Mouse (Mus musculus) liver, postnatal 0 days (tissue): ENCODE measurements at regions not wholly inside any gene's neighbourhood (a gene's known extent, or its start where the extent isn't known, plus 50 kb on each side); places are given as distances from the start of the nearest gene placed in this dataset.

Experiments used
- ATAC-seq: fragments of 200-750 bp; cut with Nextera tagmentation; 2 replicates; pipeline ENCODE4 v1.8.0; 2017; ENCODE audit warnings: mild to moderate bottlenecking, moderate library complexity
- DNase-seq: peaks from one replicate; pipeline ENCODE4 v3.0.0-alpha.2; 2016
- H3K27ac ChIP-seq: fragments of 300-500 bp; sonication (generic); 2 replicates; pipeline ENCODE4 v1.5.1; 2014; ENCODE audit warnings: antibody characterized with exemption, moderate library complexity, mild to moderate bottlenecking, low read depth
- H3K27me3 ChIP-seq: fragments of 300-500 bp; sonication (generic); 2 replicates; pipeline ENCODE4 v1.6.1; 2014; ENCODE audit warnings: low read length, control low read depth, mixed read lengths; ENCODE audit not compliant: insufficient read depth
- H3K36me3 ChIP-seq: fragments of 300-500 bp; sonication (generic); replicated peaks from 2 replicates; pipeline ENCODE4 v1.6.1; 2014; ENCODE audit warnings: mild to moderate bottlenecking, control low read depth, low read length, moderate library complexity, mixed read lengths; ENCODE audit not compliant: insufficient read depth
- H3K4me1 ChIP-seq: fragments of 300-500 bp; sonication (generic); 2 replicates; pipeline ENCODE4 v1.6.1; 2014; ENCODE audit warnings: antibody characterized with exemption, mild to moderate bottlenecking, control low read depth; ENCODE audit not compliant: insufficient read depth
- H3K4me2 ChIP-seq: fragments of 300-500 bp; sonication (generic); 2 replicates; pipeline ENCODE4 v1.6.1; 2014; ENCODE audit warnings: low read depth, mild to moderate bottlenecking, low read length, moderate library complexity, mixed read lengths
- H3K4me3 ChIP-seq: fragments of 300-500 bp; sonication (generic); 2 replicates; pipeline ENCODE4 v1.5.1; 2014; ENCODE audit warnings: low read depth, low read length
- H3K9ac ChIP-seq: fragments of 300-500 bp; sonication (generic); replicated peaks from 2 replicates; pipeline ENCODE4 v1.6.1; 2014; ENCODE audit warnings: mild to moderate bottlenecking, moderate library complexity
- H3K9me3 ChIP-seq: fragments of 300-500 bp; sonication (generic); 2 replicates; pipeline ENCODE4 v1.6.1; 2016; ENCODE audit warnings: mild to moderate bottlenecking, control low read depth, low read length, mixed read lengths
- CTCF ChIP-seq: sonication (generic); IDR thresholded peaks from 2 replicates; pipeline ENCODE4 v1.5.1; 2016; ENCODE audit warnings: antibody characterized with exemption, low read depth
- EP300 ChIP-seq: IDR thresholded peaks from 2 replicates; pipeline ENCODE4 v1.6.1; 2016; ENCODE audit warnings: antibody characterized with exemption, low read depth, mild to moderate bottlenecking
- WGBS: fragments of 180-500 bp; shearing (Covaris S2); extraction: QIAGEN DNeasy Blood & Tissue Kit; methylation state at CpG from one replicate; pipeline ENCODE4 v1.1.7; 2014; ENCODE audit not compliant: insufficient replicate concordance; 5-methylcytosine and 5-hydroxymethylcytosine counted together

DNA sequence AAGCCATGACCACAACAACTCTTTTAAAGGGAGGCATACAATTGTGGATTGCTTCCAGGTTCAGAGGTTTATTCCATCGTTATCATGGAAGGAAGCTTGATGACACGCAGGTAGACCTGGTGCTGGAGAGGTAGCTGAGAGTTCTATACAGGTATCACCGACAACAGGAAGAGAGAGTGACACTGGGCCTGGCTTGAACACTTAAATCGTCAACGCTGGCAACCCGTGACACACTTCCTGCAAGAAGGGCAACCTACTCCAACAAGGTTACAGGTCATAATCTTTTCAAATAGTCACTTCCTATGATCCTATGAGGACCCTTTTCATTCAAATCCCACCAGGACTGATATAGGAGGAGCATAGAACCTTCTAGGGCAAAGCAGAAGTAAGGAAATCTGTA lies 155.6 kb downstream of the Adamts15 start:
- H3K9ac ChIP-seq: no peak overlapping the region
- H3K27ac ChIP-seq: no peak overlapping the region
- no peak overlapping the region for H3K4me3 ChIP-seq
- no peak overlapping the region for H3K4me2 ChIP-seq
- no peak for DNase-seq
- TF ChIP-seq CTCF (no peak), EP300 (no peak)
- no peak for ATAC-seq
- H3K27me3 ChIP-seq: no peaks in the 10 kb centered on the region
- no peaks in the 10 kb centered on the region for H3K9me3 ChIP-seq
- WGBS: 76% methylated on average over 6 of the region's 6 CpGs
- no peaks in the 10 kb centered on the region for H3K4me1 ChIP-seq
- no peaks in the 10 kb centered on the region for H3K36me3 ChIP-seq

DNA sequence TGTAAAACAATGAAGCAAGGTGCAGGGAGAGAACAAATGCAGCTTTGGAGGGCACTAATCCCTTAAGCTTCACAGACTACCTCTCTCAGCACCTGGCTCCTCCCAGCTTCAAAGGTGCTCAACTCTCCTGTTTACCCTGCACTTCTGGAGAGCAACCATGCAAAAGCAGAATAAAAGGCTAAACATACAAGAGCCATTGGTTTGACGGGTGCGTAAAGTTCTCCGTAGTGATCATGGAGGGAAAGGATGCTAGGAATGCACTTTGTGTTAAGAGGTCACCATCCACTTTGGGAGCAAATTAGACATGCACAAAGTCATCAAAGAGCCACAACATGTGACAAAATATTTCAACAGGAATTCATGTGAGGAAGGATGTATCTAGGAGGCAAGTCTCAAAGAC lies 156.1 kb downstream of the Adamts15 start:
- Histone ChIP-seq H3K27me3 (no peaks in the 10 kb centered on the region), H3K4me2 (no peak overlapping the region), H3K36me3 (no peaks in the 10 kb centered on the region), H3K4me3 (no peak overlapping the region), H3K9ac (no peak overlapping the region), H3K9me3 (no peaks in the 10 kb centered on the region), H3K27ac (no peak overlapping the region), H3K4me1 (no peaks in the 10 kb centered on the region)
- ATAC-seq (no peak), DNase-seq (no peak)
- TF ChIP-seq CTCF: no peak
- TF ChIP-seq EP300: no peak
- 79% methylated on average over 3 of the region's 3 CpGs for WGBS

GRCm38 (mm10) chr9:30765017-30765569 lies 157.2 kb downstream of the Adamts15 start:
- no peaks in the 10 kb centered on the region for H3K4me1 ChIP-seq
- no peaks in the 10 kb centered on the region for H3K9me3 ChIP-seq
- no peaks in the 10 kb centered on the region for H3K27me3 ChIP-seq
- H3K4me2 ChIP-seq: no peak overlapping the region
- TF ChIP-seq EP300: no peak
- TF ChIP-seq CTCF: no peak
- H3K36me3 ChIP-seq: no peaks in the 10 kb centered on the region
- 64% methylated on average over 7 of the region's 7 CpGs for WGBS
- H3K4me3 ChIP-seq: no peak overlapping the region
- H3K27ac ChIP-seq: no peak overlapping the region
- H3K9ac ChIP-seq: no peak overlapping the region
- DNase-seq: no peak
- no peak for ATAC-seq

- H3K9ac ChIP-seq: no peak overlapping the region
- TF ChIP-seq CTCF: no peak
- TF ChIP-seq EP300: no peak
- no peak overlapping the region for H3K4me2 ChIP-seq
- no peak overlapping the region for H3K27ac ChIP-seq
- H3K4me3 ChIP-seq: no peak overlapping the region
- DNase-seq: no peak
- WGBS: 90% methylated on average over 1 of the region's 1 CpGs
- ATAC-seq: no peak
- no peaks in the 10 kb centered on the region for H3K27me3 ChIP-seq
- H3K9me3 ChIP-seq: no peaks in the 10 kb centered on the region
- H3K4me1 ChIP-seq: no peaks in the 10 kb centered on the region
- H3K36me3 ChIP-seq: no peaks in the 10 kb centered on the region
Observed at GRCm38 (mm10) chr9:30762913-30763312, 159.3 kb downstream of the Adamts15 start.

DNA sequence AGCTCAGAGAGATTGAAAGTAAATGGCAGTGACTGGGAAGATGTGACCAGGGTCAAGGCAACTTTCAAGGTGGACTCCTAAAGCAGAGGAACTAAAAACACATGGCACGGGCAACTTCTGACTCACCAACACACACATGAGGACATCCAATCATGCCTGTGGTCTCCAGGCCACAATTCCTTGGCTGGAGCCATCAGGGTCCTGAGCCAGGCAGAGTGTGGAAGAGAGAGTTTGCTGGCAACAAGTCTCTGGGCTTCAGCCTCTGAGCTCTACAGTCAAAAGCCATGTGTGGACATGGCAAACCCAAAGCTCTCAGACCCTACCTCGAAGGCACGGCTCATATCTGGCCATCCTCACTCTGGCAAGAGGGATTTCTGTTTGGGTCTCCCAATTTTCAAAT lies 164.1 kb downstream of the Adamts15 start:
- Histone ChIP-seq H3K4me2 (no peak overlapping the region), H3K4me1 (no peaks in the 10 kb centered on the region), H3K9me3 (no peaks in the 10 kb centered on the region), H3K9ac (no peak overlapping the region), H3K4me3 (no peak overlapping the region), H3K27me3 (no peaks in the 10 kb centered on the region), H3K27ac (no peak overlapping the region), H3K36me3 (no peaks in the 10 kb centered on the region)
- TF ChIP-seq CTCF (no peak), EP300 (no peak)
- WGBS: 83% methylated on average over 3 of the region's 3 CpGs
- ATAC-seq (no peak), DNase-seq (no peak)

GRCm38 (mm10) chr9:30757406-30757805 lies 164.8 kb downstream of the Adamts15 start:
- TF ChIP-seq CTCF (no peak), EP300 (no peak)
- H3K9ac ChIP-seq: no peak overlapping the region
- no peaks in the 10 kb centered on the region for H3K4me1 ChIP-seq
- no peak overlapping the region for H3K4me2 ChIP-seq
- no peak overlapping the region for H3K27ac ChIP-seq
- no peaks in the 10 kb centered on the region for H3K27me3 ChIP-seq
- DNase-seq (no peak), ATAC-seq (no peak)
- no peaks in the 10 kb centered on the region for H3K36me3 ChIP-seq
- WGBS: 76% methylated on average over 8 of the region's 8 CpGs
- H3K9me3 ChIP-seq: no peaks in the 10 kb centered on the region
- H3K4me3 ChIP-seq: no peak overlapping the region

- WGBS: 91% methylated on average over 4 of the region's 4 CpGs
- DNase-seq (no peak), ATAC-seq (no peak)
- Histone ChIP-seq H3K27ac (no peak overlapping the region), H3K4me1 (no peaks in the 10 kb centered on the region), H3K4me2 (no peak overlapping the region), H3K27me3 (no peaks in the 10 kb centered on the region), H3K9me3 (no peaks in the 10 kb centered on the region), H3K9ac (no peak overlapping the region), H3K4me3 (no peak overlapping the region), H3K36me3 (no peaks in the 10 kb centered on the region)
- no peak for TF ChIP-seq EP300
- no peak for TF ChIP-seq CTCF
Observed at GRCm38 (mm10) chr9:30756796-30757195, 165.5 kb downstream of the Adamts15 start.
